Comparison of ENCODE assay signal across 10 mouse cellular contexts in genomic region chr19:10947219-10947618, GRCm38 (mm10). TPM values are rescaled to one million over a fixed set of nuclear protein-coding genes. Genes with fewer than 3 reads are reported as not detected.
DNase-seq lines count a peak whose midpoint lies in the region; ATAC-seq and TF ChIP-seq lines count a peak whose summit lies in the region.
"Had no signal": no experiment of that assay in that cellular context is flagged by ENCODE, and none has a peak within 500 bp of the region (broad histone marks: within the 10 kb centered on the region; RNA-seq: fewer than 3 reads in every experiment).

No protein-coding gene starts in this region.

- H3K9ac ChIP-seq in heart, embryonic 14.5 days (ENCODE audit: low read length): peak overlapping the region; percentile 86
- H3K9ac ChIP-seq in MEL (ENCODE audit: control insufficient read depth, low read depth, low read length, poor library complexity, severe bottlenecking): peak overlapping the region; percentile 83
- H3K9ac ChIP-seq in hindbrain, embryonic 15.5 days: 0 out of 2 replicates have a peak overlapping the region, but pooled peaks have one; percentile 84
- H3K9ac ChIP-seq in midbrain, embryonic 12.5 days (replicated peaks): peak overlapping the region; percentile 90

- H3K36me3 ChIP-seq in heart, embryonic 14.5 days (ENCODE audit: control insufficient read depth, insufficient read depth, low read length): peaks cover 40% of the 10 kb centered on the region
- H3K36me3 ChIP-seq in MEL (ENCODE audit: control insufficient read depth in 1 of 2, insufficient read depth in 2 of 2, low read length in 2 of 2): peaks cover 3 to 18% of the 10 kb centered on the region in 2 experiments; a peak in 3 of 4 replicates
- peaks cover 29% of the 10 kb centered on the region for H3K36me3 ChIP-seq in hindbrain, embryonic 15.5 days
- peaks cover 40% of the 10 kb centered on the region for H3K36me3 ChIP-seq in midbrain, embryonic 12.5 days

- no peak overlapping the region for H3K27ac ChIP-seq in heart, embryonic 14.5 days (replicated peaks in 1 of 2; ENCODE audit: control insufficient read depth in 1 of 2, insufficient read depth in 1 of 2, low read depth in 2 of 2, low read length in 2 of 2)
- no peak overlapping the region for H3K27ac ChIP-seq in MEL (ENCODE audit: control insufficient read depth, low read depth, low read length)
- no peak overlapping the region for H3K27ac ChIP-seq in hindbrain, embryonic 15.5 days (replicated peaks)
- no peak overlapping the region for H3K27ac ChIP-seq in midbrain, embryonic 12.5 days (replicated peaks)

- ATAC-seq in heart, embryonic 14.5 days (ENCODE audit: insufficient number of reproducible peaks, insufficient read depth, low FRiP score, low read depth): no peak
- ATAC-seq in hindbrain, embryonic 15.5 days (ENCODE audit: low FRiP score, low read depth): no peak
- no peak for ATAC-seq in midbrain, embryonic 12.5 days (ENCODE audit: low FRiP score, low read depth)

- TF ChIP-seq POLR2A in MEL (IDR thresholded peaks at IDR 0.05; ENCODE audit: control insufficient read depth in 1 of 2, insufficient read depth in 1 of 2, low read depth in 1 of 2, low read length in 2 of 2, poor library complexity in 1 of 2): no peak

- TF ChIP-seq RAD21 in MEL (IDR thresholded peaks at IDR 0.05; ENCODE audit: low read depth, low read length): no peak; the same call in 1 of the 2 replicates

- no peak for DNase-seq in heart, postnatal 10 days
- peak; percentile 39 for DNase-seq in MEL (ENCODE audit: low read depth, low spot score)
- no peak for DNase-seq in left cerebral cortex, postnatal 14 days (ENCODE audit: low spot score in 2 of 2)
- DNase-seq in spleen, postnatal 4 days (ENCODE audit: low spot score in 2 of 2): no peak
- no peak for DNase-seq in cerebellum, adult 11-12 months
- DNase-seq: left cerebral cortex, postnatal 4 days had no signal

- intact Hi-C loops in heart, postnatal 10 days (cut with DNase I): no loop called here
- intact Hi-C loops in left cerebral cortex, postnatal 14 days (cut with DNase I): loop anchor here (5.0 kb wide), 1 partner anchor 40 kb away; no protein-coding TSS in a partner anchor

- TF ChIP-seq CTCF in MEL (IDR thresholded peaks at IDR 0.05 in 2 of 3, conservative IDR thresholded peaks at IDR 0.05 in 1 of 3; ENCODE audit: control insufficient read depth in 1 of 3, insufficient read depth in 1 of 3, low read depth in 2 of 3, low read length in 3 of 3, poor library complexity in 1 of 3, severe bottlenecking in 1 of 3): no peak

- peaks cover 14 to 31% of the 10 kb centered on the region in 2 experiments for H3K4me1 ChIP-seq in heart, embryonic 14.5 days (ENCODE audit: control insufficient read depth in 2 of 2, insufficient read depth in 2 of 2, low read length in 2 of 2)
- H3K4me1 ChIP-seq in MEL (ENCODE audit: control insufficient read depth in 1 of 2, insufficient read depth in 2 of 2, low read length in 2 of 2): peaks cover 0 to 13% of the 10 kb centered on the region in 2 experiments; a peak in 2 of 4 replicates
- H3K4me1 ChIP-seq in hindbrain, embryonic 15.5 days (replicated peaks): peaks cover 32% of the 10 kb centered on the region
- H3K4me1 ChIP-seq in midbrain, embryonic 12.5 days: peaks cover 28% of the 10 kb centered on the region

- H3K9me3 ChIP-seq in heart, embryonic 14.5 days (ENCODE audit: control insufficient read depth, low read length): no peaks in the 10 kb centered on the region
- H3K9me3 ChIP-seq in MEL (replicated peaks; ENCODE audit: insufficient read depth, low read length): no peaks in the 10 kb centered on the region
- no peaks in the 10 kb centered on the region for H3K9me3 ChIP-seq in hindbrain, embryonic 15.5 days
- H3K9me3 ChIP-seq in midbrain, embryonic 12.5 days: no peaks in the 10 kb centered on the region

- WGBS in heart, embryonic 14.5 days: 85% methylated on average over 5 of the region's 5 CpGs
- WGBS in hindbrain, embryonic 15.5 days: 88% methylated on average over 5 of the region's 5 CpGs
- WGBS in midbrain, embryonic 12.5 days: 90% methylated on average over 5 of the region's 5 CpGs

- no peak for TF ChIP-seq EP300 in MEL (IDR thresholded peaks at IDR 0.05; ENCODE audit: low read depth in 1 of 2, low read length in 2 of 2)

- no peaks in the 10 kb centered on the region for H3K27me3 ChIP-seq in heart, embryonic 14.5 days (ENCODE audit: control insufficient read depth, insufficient read depth, low read length)
- no peaks in the 10 kb centered on the region for H3K27me3 ChIP-seq in MEL (ENCODE audit: control insufficient read depth in 1 of 2, insufficient read depth in 2 of 2, low read length in 2 of 2)
- no peaks in the 10 kb centered on the region for H3K27me3 ChIP-seq in hindbrain, embryonic 15.5 days
- H3K27me3 ChIP-seq in midbrain, embryonic 12.5 days: 0 out of 2 replicates have a peak, but pooled peaks cover under 1% of the 10 kb centered on the region

- peak overlapping the region in 1 of 2 experiments; percentile 73; a peak in 2 of 4 replicates for H3K4me3 ChIP-seq in heart, embryonic 14.5 days (ENCODE audit: control insufficient read depth in 1 of 2, insufficient read depth in 1 of 2, low read depth in 1 of 2, low read length in 2 of 2)
- peak overlapping the region; percentile 84 to 95 for H3K4me3 ChIP-seq in MEL (ENCODE audit: control insufficient read depth in 1 of 2, insufficient read depth in 1 of 2, low read depth in 2 of 2, low read length in 2 of 2)
- H3K4me3 ChIP-seq in hindbrain, embryonic 15.5 days: peak overlapping the region; percentile 76
- peak overlapping the region; percentile 74 for H3K4me3 ChIP-seq in midbrain, embryonic 12.5 days

- H3K79me2 ChIP-seq in MEL (ENCODE audit: control insufficient read depth, insufficient read depth, low read length, poor library complexity): peaks cover 34% of the 10 kb centered on the region

- H3K4me2 ChIP-seq in heart, embryonic 14.5 days (ENCODE audit: low read length): peak overlapping the region; percentile 99
- peak overlapping the region; percentile 100 for H3K4me2 ChIP-seq in hindbrain, embryonic 15.5 days
- peak overlapping the region; percentile 100 for H3K4me2 ChIP-seq in midbrain, embryonic 12.5 days (replicated peaks)

TF ChIP-seq in MEL, 35 proteins besides CTCF, POLR2A, EP300 and RAD21 (continues in another document):
- TF ChIP-seq POLR2AphosphoS5 (IDR thresholded peaks at IDR 0.05; ENCODE audit: borderline replicate concordance, low read depth, low read length): no peak
- no peak for TF ChIP-seq SMC3 (IDR thresholded peaks at IDR 0.05; ENCODE audit: low read depth, low read length)
- TF ChIP-seq TBP (IDR thresholded peaks at IDR 0.05; ENCODE audit: low read depth, low read length): no peak
- TF ChIP-seq ZKSCAN1 (IDR thresholded peaks at IDR 0.05; ENCODE audit: low read depth, low read length): no peak

RNA-seq across cellular contexts. Expression of gene Ccdc86, which starts 1.8 kb away (rescaled TPM):
- 12.9 and 14.7 TPM in 2 replicates for polyA plus RNA-seq in heart, embryonic 14.5 days (2014; fragmentation: Nextera tagmentation; extraction: Ambion mirVana)
- total RNA-seq in heart, postnatal 10 days (2021): 1 to 10 TPM; 7.5 to 7.9 TPM
- total RNA-seq in MEL (2012; rRNA removed): 20.2 and 29.5 TPM in 2 replicates
- polyA plus RNA-seq in MEL (2012; ENCODE audit: insufficient read depth in 1 of 2, insufficient read length in 2 of 2, low read depth in 1 of 2, low replicate concordance in 2 of 2, missing spikeins in 1 of 2): 10 to 100 TPM in 1 of 2 experiments, not detected in 1; 50.9 TPM
- polyA plus RNA-seq in hindbrain, embryonic 15.5 days (2015; fragmentation: Nextera tagmentation; extraction: Ambion mirVana): 14.6 and 14.9 TPM in 2 replicates
- 21.6 and 23.7 TPM in 2 replicates for polyA plus RNA-seq in midbrain, embryonic 12.5 days (2016; fragmentation: Nextera tagmentation; extraction: Ambion mirVana)
- total RNA-seq in left cerebral cortex, postnatal 14 days (2021): 1 to 10 TPM; 8.5 to 8.9 TPM

RNA-seq across cellular contexts. Expression of gene Ptgdr2, which starts 10.3 kb away (rescaled TPM):
- polyA plus RNA-seq in heart, embryonic 14.5 days (2014; fragmentation: Nextera tagmentation; extraction: Ambion mirVana): 0.07 and 0.22 TPM in 2 replicates
- total RNA-seq in heart, postnatal 10 days (2021): under 1 TPM; 0.15 to 0.22 TPM
- total RNA-seq in MEL (2012; rRNA removed): 0.33 and 0.46 TPM in 2 replicates
- under 1 TPM in 1 of 2 experiments, not detected in 1; 0.31 TPM for polyA plus RNA-seq in MEL (2012; ENCODE audit: insufficient read depth in 1 of 2, insufficient read length in 2 of 2, low read depth in 1 of 2, low replicate concordance in 2 of 2, missing spikeins in 1 of 2)
- 0.08 and 0.09 TPM in 2 replicates for polyA plus RNA-seq in hindbrain, embryonic 15.5 days (2015; fragmentation: Nextera tagmentation; extraction: Ambion mirVana)
- polyA plus RNA-seq in midbrain, embryonic 12.5 days (2016; fragmentation: Nextera tagmentation; extraction: Ambion mirVana): 0.09 and 0.12 TPM in 2 replicates
- under 1 TPM; 0.32 to 0.33 TPM for total RNA-seq in left cerebral cortex, postnatal 14 days (2021)

RNA-seq across cellular contexts. Expression of gene Zp1, which starts 26.8 kb away (rescaled TPM):
- not detected in 2 replicates for polyA plus RNA-seq in heart, embryonic 14.5 days (2014; fragmentation: Nextera tagmentation; extraction: Ambion mirVana)
- not detected for total RNA-seq in heart, postnatal 10 days (2021)
- not detected in 2 replicates for total RNA-seq in MEL (2012; rRNA removed)
- polyA plus RNA-seq in MEL (2012; ENCODE audit: insufficient read depth in 1 of 2, insufficient read length in 2 of 2, low read depth in 1 of 2, low replicate concordance in 2 of 2, missing spikeins in 1 of 2): not detected
- 0.21 and 0.27 TPM in 2 replicates for polyA plus RNA-seq in hindbrain, embryonic 15.5 days (2015; fragmentation: Nextera tagmentation; extraction: Ambion mirVana)
- 0.38 TPM in 1 of 2 replicates, not detected in the other for polyA plus RNA-seq in midbrain, embryonic 12.5 days (2016; fragmentation: Nextera tagmentation; extraction: Ambion mirVana)
- not detected for total RNA-seq in left cerebral cortex, postnatal 14 days (2021)
- total RNA-seq: common myeloid progenitor, adult 5-6 weeks had no signal

RNA-seq across cellular contexts. Expression of gene Ms4a10, which starts 27.3 kb away (rescaled TPM):
- not detected in 2 replicates for polyA plus RNA-seq in heart, embryonic 14.5 days (2014; fragmentation: Nextera tagmentation; extraction: Ambion mirVana)
- not detected for total RNA-seq in heart, postnatal 10 days (2021)
- total RNA-seq in MEL (2012; rRNA removed): not detected in 2 replicates
- not detected for polyA plus RNA-seq in MEL (2012; ENCODE audit: insufficient read depth in 1 of 2, insufficient read length in 2 of 2, low read depth in 1 of 2, low replicate concordance in 2 of 2, missing spikeins in 1 of 2)
- not detected in 2 replicates for polyA plus RNA-seq in hindbrain, embryonic 15.5 days (2015; fragmentation: Nextera tagmentation; extraction: Ambion mirVana)
- polyA plus RNA-seq in midbrain, embryonic 12.5 days (2016; fragmentation: Nextera tagmentation; extraction: Ambion mirVana): not detected in 2 replicates
- not detected for total RNA-seq in left cerebral cortex, postnatal 14 days (2021)
- total RNA-seq: common myeloid progenitor, adult 5-6 weeks; left cerebral cortex, postnatal 4 days had no signal

RNA-seq across cellular contexts. Expression of gene Ms4a15, which starts 45.8 kb away (rescaled TPM):
- 0.15 TPM in 1 of 2 replicates, not detected in the other for polyA plus RNA-seq in heart, embryonic 14.5 days (2014; fragmentation: Nextera tagmentation; extraction: Ambion mirVana)
- total RNA-seq in heart, postnatal 10 days (2021): not detected
- total RNA-seq in MEL (2012; rRNA removed): not detected in 2 replicates
- polyA plus RNA-seq in MEL (2012; ENCODE audit: insufficient read depth in 1 of 2, insufficient read length in 2 of 2, low read depth in 1 of 2, low replicate concordance in 2 of 2, missing spikeins in 1 of 2): not detected
- polyA plus RNA-seq in hindbrain, embryonic 15.5 days (2015; fragmentation: Nextera tagmentation; extraction: Ambion mirVana): 0.17 TPM in 1 of 2 replicates, not detected in the other
- polyA plus RNA-seq in midbrain, embryonic 12.5 days (2016; fragmentation: Nextera tagmentation; extraction: Ambion mirVana): not detected in 2 replicates
- under 1 TPM in 1 of 2 experiments, not detected in 1; 0.80 TPM for total RNA-seq in left cerebral cortex, postnatal 14 days (2021)
- total RNA-seq: common myeloid progenitor, adult 5-6 weeks had no signal
